Mouse (Mus musculus) splenic B cell, adult 2 months (primary cell): ENCODE measurements around the gene Asb7.

Experiments
- DNase-seq: peaks from one replicate; pipeline ENCODE4 v3.0.0-alpha.2; 2011; ENCODE audit warnings: low read depth, low spot score
- H3K27me3 ChIP-seq: 2 replicates; pipeline ENCODE4 v1.6.1; 2012; ENCODE audit warnings: mild to moderate bottlenecking, low read length, moderate library complexity, mixed read lengths; ENCODE audit not compliant: control insufficient read depth, poor library complexity, insufficient read depth, severe bottlenecking
- H3K36me3 ChIP-seq: 2 replicates; pipeline ENCODE4 v1.6.1; 2012; ENCODE audit warnings: mild to moderate bottlenecking, low read length, moderate library complexity, mixed read lengths; ENCODE audit not compliant: control insufficient read depth, poor library complexity, insufficient read depth, severe bottlenecking

The Asb7 gene

DNA sequence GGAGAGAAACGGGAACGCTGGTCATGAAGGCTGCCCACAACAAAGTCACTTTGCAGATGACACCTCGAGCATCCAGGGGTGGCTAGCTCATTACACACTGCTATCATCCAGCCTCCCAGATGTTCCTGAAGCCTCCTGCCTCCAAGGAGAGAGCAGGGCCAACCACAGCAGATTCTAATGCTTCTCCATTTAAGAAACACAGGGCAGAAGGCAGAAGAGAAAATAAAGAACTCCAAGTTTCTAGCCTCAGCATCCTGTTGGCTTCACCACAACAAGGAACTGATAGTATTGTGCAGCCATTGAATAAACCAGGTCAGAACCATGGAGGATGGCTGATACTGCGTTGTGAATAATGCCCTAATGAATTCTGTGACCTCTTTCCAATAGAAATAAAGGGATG, 60.0 kb downstream of the Asb7 start:
- no peaks in the 10 kb centered on the region for H3K36me3 ChIP-seq
- DNase-seq = no peak
- H3K27me3 ChIP-seq = no peaks in the 10 kb centered on the region

DNA sequence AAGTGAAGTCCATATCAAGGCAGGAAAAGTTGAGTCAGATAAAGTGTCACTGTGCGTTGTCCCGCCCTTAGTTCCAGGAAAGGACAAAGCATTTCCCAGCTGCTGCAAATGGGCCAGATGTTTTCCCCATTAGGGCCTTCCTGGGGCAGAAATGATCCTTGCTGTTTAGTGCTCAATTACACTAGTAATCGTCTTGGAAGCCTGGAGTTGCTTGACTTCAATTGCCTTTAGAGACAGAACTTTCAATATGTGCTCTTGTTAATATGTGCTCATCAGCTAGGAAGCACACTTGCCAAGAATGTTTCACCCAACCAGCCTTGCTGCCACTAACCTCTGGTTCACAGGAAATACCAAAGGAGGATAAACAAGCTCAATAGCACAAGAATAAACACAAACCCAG, 66.0 kb downstream of the Asb7 start:
- H3K27me3 ChIP-seq = no peaks in the 10 kb centered on the region; the same call in 1 of the 2 replicates
- no peaks in the 10 kb centered on the region for H3K36me3 ChIP-seq
- DNase-seq = no peak

DNA sequence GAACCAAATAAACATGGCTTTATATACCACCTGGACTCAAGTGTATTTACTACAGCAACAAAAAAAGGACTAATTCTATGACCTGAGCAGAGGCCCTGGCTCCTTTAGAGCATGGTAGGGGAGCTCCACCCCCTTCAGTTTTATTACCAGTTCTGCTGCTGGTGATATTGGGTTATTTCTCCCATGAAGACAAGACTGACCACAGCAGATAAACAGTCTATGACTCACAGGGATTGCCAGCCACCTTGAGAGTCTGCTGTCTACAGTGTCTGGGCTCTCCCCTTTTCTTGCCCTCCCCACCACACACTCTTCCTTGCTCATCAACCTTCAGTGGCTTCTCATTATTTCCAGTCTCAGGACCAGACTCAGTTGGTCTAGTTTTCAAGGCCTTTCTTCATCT, 87.5 kb downstream of the Asb7 start:
- Histone ChIP-seq H3K36me3 (no peaks in the 10 kb centered on the region), H3K27me3 (no peaks in the 10 kb centered on the region)
- no peak for DNase-seq

DNA sequence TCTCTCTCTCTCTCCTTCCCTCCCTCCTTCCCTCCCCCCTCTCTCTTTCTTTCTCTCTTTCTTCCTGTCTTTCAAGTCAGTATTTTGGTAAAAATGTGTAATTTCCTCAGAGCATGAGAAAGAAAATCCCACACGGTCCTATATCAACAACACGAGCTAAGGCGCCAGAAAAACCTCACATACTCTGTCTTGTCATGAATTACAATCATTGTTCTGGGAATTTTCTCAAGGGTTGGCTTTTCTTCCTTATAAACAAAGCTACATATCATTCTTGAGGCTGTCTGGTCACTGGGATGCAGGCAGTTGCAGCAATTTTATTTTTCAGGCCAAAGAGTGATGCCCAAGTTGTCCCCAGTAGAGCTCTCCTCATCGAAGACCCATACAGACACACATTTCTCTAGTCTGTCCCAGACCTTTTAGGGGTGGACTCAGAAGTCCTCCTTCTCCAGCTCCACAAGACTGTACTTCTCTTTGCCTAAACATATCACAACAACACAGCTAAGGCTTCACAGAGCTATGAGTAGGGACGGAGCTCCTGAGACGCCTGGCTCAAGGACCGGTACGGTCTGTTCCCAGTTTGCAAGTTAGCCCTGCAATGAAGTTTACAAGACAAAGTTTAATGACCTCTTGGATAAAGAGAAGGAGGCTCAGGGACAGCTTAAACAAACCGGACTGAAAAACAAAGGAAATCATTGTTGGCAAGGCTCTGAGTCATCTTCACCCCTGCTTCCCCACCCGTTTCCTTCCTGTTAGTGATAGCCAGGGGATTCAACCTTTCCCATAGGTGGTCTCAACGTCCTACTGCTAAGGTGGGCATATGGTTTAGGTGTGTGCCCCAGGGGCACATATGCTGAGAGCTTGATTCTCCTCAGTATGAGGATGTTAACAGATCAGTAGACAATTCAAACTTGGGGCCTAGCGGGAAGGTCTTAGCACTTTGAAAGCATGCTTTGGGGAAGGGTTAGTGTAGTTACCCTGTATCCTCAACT, 88.5 kb downstream of the Asb7 start:
- Histone ChIP-seq H3K36me3 (no peaks in the 10 kb centered on the region), H3K27me3 (no peaks in the 10 kb centered on the region)
- no peak for DNase-seq

DNA sequence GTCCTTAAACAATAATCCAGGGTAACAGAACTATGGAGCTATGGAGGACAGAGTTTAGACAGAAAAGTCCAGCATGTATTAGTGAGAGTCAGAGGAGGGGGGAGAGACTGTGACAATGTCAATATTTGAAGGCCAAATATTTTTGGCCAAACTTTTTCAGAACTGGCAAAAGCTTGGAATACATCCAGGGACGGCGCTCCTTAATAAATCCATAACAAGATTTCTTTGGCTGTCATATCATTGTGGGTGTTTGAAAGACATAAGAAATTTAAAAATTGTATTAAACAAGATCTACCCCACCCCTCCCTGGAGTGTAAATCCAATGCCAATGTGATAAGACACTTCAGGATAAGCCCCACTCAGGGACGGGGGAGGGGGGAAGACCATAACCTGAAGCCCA, 89.3 kb downstream of the Asb7 start:
- no peak for DNase-seq
- Histone ChIP-seq H3K36me3 (no peaks in the 10 kb centered on the region), H3K27me3 (no peaks in the 10 kb centered on the region)

DNA sequence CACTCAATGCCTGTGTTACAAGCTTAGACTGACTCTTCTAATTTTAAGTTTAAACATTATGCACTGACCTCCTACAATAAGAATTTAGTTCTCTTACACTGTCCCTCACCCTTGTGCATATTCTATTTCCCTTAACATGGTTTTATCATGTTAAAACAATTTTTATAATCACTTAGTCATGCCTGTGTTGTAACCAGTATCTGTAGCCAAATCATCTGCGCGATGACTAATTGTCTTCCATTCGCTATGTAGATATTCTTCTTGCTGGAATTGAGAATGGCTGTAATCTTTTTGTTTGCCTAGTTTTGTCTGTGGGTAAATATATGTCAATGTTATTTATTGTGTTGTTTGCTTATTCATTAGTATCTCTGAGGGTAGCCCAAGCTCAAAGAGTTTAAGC, 91.5 kb downstream of the Asb7 start:
- Histone ChIP-seq H3K36me3 (no peaks in the 10 kb centered on the region), H3K27me3 (no peaks in the 10 kb centered on the region)
- DNase-seq = no peak
